Mouse (Mus musculus) midbrain, embryonic 12.5 days (tissue): ENCODE measurements around the gene Snap91. TPM values are rescaled to one million over a fixed set of nuclear protein-coding genes. Genes with fewer than 3 reads are reported as not detected.

ENCODE experiments used
- ATAC-seq: fragments of 200-750 bp; cut with Nextera tagmentation; 2 replicates; pipeline ENCODE4 v1.8.0; 2017; ENCODE audit warnings: low read depth, moderate TSS enrichment, moderate library complexity; ENCODE audit not compliant: low FRiP score
- H3K27ac ChIP-seq: fragments of 300-500 bp; sonication (generic); replicated peaks from 2 replicates; pipeline ENCODE4 v1.5.1; 2016; ENCODE audit warnings: mild to moderate bottlenecking
- H3K27me3 ChIP-seq: fragments of 300-500 bp; sonication (generic); 2 replicates; pipeline ENCODE4 v1.6.1; 2016; ENCODE audit warnings: mild to moderate bottlenecking
- H3K36me3 ChIP-seq: fragments of 300-500 bp; sonication (generic); 2 replicates; pipeline ENCODE4 v1.6.1; 2016
- H3K4me1 ChIP-seq: fragments of 300-500 bp; sonication (generic); 2 replicates; pipeline ENCODE4 v1.6.1; 2016
- H3K4me2 ChIP-seq: fragments of 300-500 bp; sonication (generic); replicated peaks from 2 replicates; pipeline ENCODE4 v1.6.1; 2016; ENCODE audit warnings: mild to moderate bottlenecking, moderate library complexity
- H3K4me3 ChIP-seq: fragments of 300-500 bp; sonication (generic); 2 replicates; pipeline ENCODE4 v1.5.1; 2016; ENCODE audit warnings: mild to moderate bottlenecking
- H3K9ac ChIP-seq: fragments of 300-500 bp; sonication (generic); replicated peaks from 2 replicates; pipeline ENCODE4 v1.6.1; 2016; ENCODE audit warnings: mild to moderate bottlenecking, moderate library complexity
- H3K9me3 ChIP-seq: fragments of 300-500 bp; sonication (generic); 2 replicates; pipeline ENCODE4 v1.6.1; 2016; ENCODE audit warnings: mild to moderate bottlenecking
- WGBS: fragments of 180-500 bp; shearing (Covaris S2); methylation state at CpG from one replicate; pipeline ENCODE4 v1.1.7; 2016; 5-methylcytosine and 5-hydroxymethylcytosine counted together
- polyA plus RNA-seq: library from polyadenylated mRNA; unstranded; fragments of >200 nt; fragmentation: Nextera tagmentation; extraction: Ambion mirVana; gene quantifications from 2 replicates; pipeline ENCODE4 v1.2.1, GENCODE M21; 2016

Gene Snap91
- polyA plus RNA-seq, 1 experiment from 2014 or later = 39.3 TPM

DNA sequence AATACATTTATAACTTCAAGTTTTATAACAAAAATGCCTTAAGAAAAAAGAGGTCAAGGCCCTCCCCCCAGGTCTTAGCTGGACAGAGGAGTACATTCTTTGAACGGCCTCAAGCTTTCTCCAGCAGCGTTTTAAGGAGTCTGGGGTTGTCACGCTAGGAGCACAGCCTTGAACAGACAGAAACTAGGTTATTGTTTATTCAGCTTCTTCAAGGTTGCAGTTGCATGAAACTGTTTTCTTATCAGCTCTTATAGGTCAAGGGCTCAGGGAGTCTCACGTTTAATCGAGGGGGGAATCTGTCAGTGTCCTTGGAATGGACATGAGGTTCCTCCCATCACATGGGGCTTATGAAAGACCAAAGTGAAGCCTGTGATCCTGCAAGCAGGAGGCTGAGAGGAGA, 163.3 kb downstream of the Snap91 start:
- H3K4me3 ChIP-seq = no peak overlapping the region
- H3K4me2 ChIP-seq = no peak overlapping the region
- H3K27me3 ChIP-seq = no peaks in the 10 kb centered on the region
- H3K36me3 ChIP-seq = no peaks in the 10 kb centered on the region
- no peaks in the 10 kb centered on the region for H3K4me1 ChIP-seq
- H3K9ac ChIP-seq = no peak overlapping the region
- ATAC-seq = no peak
- no peak overlapping the region for H3K27ac ChIP-seq
- no peaks in the 10 kb centered on the region for H3K9me3 ChIP-seq
- 79% methylated on average over 5 of the region's 5 CpGs for WGBS

DNA sequence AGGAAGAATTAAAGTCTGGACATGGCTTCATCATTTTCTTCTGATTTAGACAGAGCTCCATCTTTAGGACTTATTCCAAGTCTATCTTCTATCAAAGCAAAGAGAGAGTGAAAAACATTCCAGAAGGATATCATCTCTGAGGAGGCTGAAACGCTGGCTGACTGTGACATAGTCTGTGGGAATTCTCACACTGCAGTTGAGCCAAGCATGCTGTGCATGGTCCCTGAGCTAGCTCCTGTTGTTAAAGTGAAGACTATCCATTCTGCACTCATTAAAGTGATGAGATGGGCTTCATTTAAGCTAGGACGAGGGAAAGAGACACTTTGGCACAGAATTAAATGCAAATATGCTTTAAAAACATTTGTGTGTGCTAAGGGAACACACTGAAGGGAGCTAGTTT, 163.9 kb downstream of the Snap91 start:
- no peak overlapping the region for H3K9ac ChIP-seq
- no peak overlapping the region for H3K4me3 ChIP-seq
- no peak overlapping the region for H3K27ac ChIP-seq
- no peak overlapping the region for H3K4me2 ChIP-seq
- no peaks in the 10 kb centered on the region for H3K27me3 ChIP-seq
- ATAC-seq = no peak
- no peaks in the 10 kb centered on the region for H3K4me1 ChIP-seq
- H3K9me3 ChIP-seq = no peaks in the 10 kb centered on the region
- no peaks in the 10 kb centered on the region for H3K36me3 ChIP-seq
- 53% methylated on average over 2 of the region's 2 CpGs for WGBS

Other genes with a start within 250 kb of the Snap91 start
- gene Me1, start 184.7 kb downstream of the Snap91 start, polyA plus RNA-seq = 17.1 TPM in 2 replicates
- gene Prss35, start 137.0 kb downstream of the Snap91 start, polyA plus RNA-seq = 2.4 and 3.2 TPM in 2 replicates
- 2.2 and 2.6 TPM in 2 replicates for gene Ripply2, start 134.9 kb upstream of the Snap91 start, polyA plus RNA-seq
- 104 and 109 TPM in 2 replicates for gene Cyb5r4, start 141.4 kb upstream of the Snap91 start, polyA plus RNA-seq